In genomic region chr4:40839251-40839650, GRCm38 (mm10) we compare ENCODE assay signal across 9 mouse cellular contexts. TPM values are rescaled to one million over a fixed set of nuclear protein-coding genes. Genes with fewer than 3 reads are reported as not detected.
DNase-seq lines count a peak whose midpoint lies in the region; ATAC-seq lines count a peak whose summit lies in the region.
"Had no signal": no experiment of that assay in that cellular context is flagged by ENCODE, and none has a peak within 500 bp of the region (broad histone marks: within the 10 kb centered on the region; RNA-seq: fewer than 3 reads in every experiment).

No protein-coding gene starts in this region.

- H3K9ac ChIP-seq in intestine, embryonic 15.5 days = no peak overlapping the region
- H3K9ac ChIP-seq in intestine, embryonic 16.5 days (ENCODE audit: low read depth, low read length) = no peak overlapping the region
- no peak overlapping the region for H3K9ac ChIP-seq in forebrain, embryonic 15.5 days (replicated peaks)
- H3K9ac ChIP-seq: limb, embryonic 12.5 days had no signal

- H3K27ac ChIP-seq in intestine, embryonic 15.5 days = no peak overlapping the region
- no peak overlapping the region for H3K27ac ChIP-seq in intestine, embryonic 16.5 days (ENCODE audit: low read length)
- no peak overlapping the region for H3K27ac ChIP-seq in embryonic facial prominence, embryonic 10.5 days (replicated peaks)
- no peak overlapping the region for H3K27ac ChIP-seq in forebrain, embryonic 15.5 days (replicated peaks)
- H3K27ac ChIP-seq: limb, embryonic 12.5 days had no signal

- no peaks in the 10 kb centered on the region for H3K27me3 ChIP-seq in intestine, embryonic 15.5 days (replicated peaks)
- H3K27me3 ChIP-seq in intestine, embryonic 16.5 days (replicated peaks; ENCODE audit: control insufficient read depth, insufficient read depth, low read length) = 0 out of 2 replicates have a peak, but pooled peaks cover 3% of the 10 kb centered on the region
- no peaks in the 10 kb centered on the region for H3K27me3 ChIP-seq in embryonic facial prominence, embryonic 10.5 days (replicated peaks; ENCODE audit: low read depth, poor library complexity, severe bottlenecking)
- no peaks in the 10 kb centered on the region for H3K27me3 ChIP-seq in forebrain, embryonic 15.5 days
- H3K27me3 ChIP-seq: limb, embryonic 12.5 days had no signal

- no peaks in the 10 kb centered on the region for H3K36me3 ChIP-seq in intestine, embryonic 15.5 days
- no peaks in the 10 kb centered on the region for H3K36me3 ChIP-seq in intestine, embryonic 16.5 days (ENCODE audit: control insufficient read depth, insufficient read depth, low read length)
- 0 out of 2 replicates have a peak, but pooled peaks cover 5% of the 10 kb centered on the region for H3K36me3 ChIP-seq in embryonic facial prominence, embryonic 10.5 days (replicated peaks)
- no peaks in the 10 kb centered on the region for H3K36me3 ChIP-seq in forebrain, embryonic 15.5 days

- WGBS in intestine, embryonic 15.5 days = 70% methylated on average over 12 of the region's 12 CpGs
- 75% methylated on average over 12 of the region's 12 CpGs for WGBS in intestine, embryonic 16.5 days
- 92% methylated on average over 12 of the region's 12 CpGs for WGBS in embryonic facial prominence, embryonic 10.5 days
- 91% methylated on average over 12 of the region's 12 CpGs for WGBS in forebrain, embryonic 15.5 days

- peak; percentile 84 for DNase-seq in CD4-positive, CD25-positive, alpha-beta regulatory T cell, adult 2 months (ENCODE audit: low read depth, low spot score)
- peak; percentile 82 to 89 for DNase-seq in natural killer cell, adult 2 months (ENCODE audit: low spot score in 2 of 2)
- no peak for DNase-seq in embryonic facial prominence, embryonic 10.5 days (ENCODE audit: low spot score)
- no peak for DNase-seq in adrenal gland, postnatal 25 days

- ATAC-seq in intestine, embryonic 15.5 days = 0 out of 2 replicates have a peak, but pooled peaks have one; percentile 13
- ATAC-seq in intestine, embryonic 16.5 days = no peak
- 0 out of 2 replicates have a peak, but pooled peaks have one; percentile 16 for ATAC-seq in erythroblast, adult 5-6 weeks (replicated peaks; ENCODE audit: low FRiP score, poor library complexity, severe bottlenecking)
- no peak for ATAC-seq in forebrain, embryonic 15.5 days (replicated peaks)

- H3K4me3 ChIP-seq in intestine, embryonic 15.5 days (replicated peaks) = no peak overlapping the region
- H3K4me3 ChIP-seq in intestine, embryonic 16.5 days (ENCODE audit: low read length) = no peak overlapping the region
- H3K4me3 ChIP-seq in embryonic facial prominence, embryonic 10.5 days = no peak overlapping the region
- H3K4me3 ChIP-seq in forebrain, embryonic 15.5 days = no peak overlapping the region
- H3K4me3 ChIP-seq: limb, embryonic 12.5 days had no signal

- H3K9me3 ChIP-seq in intestine, embryonic 15.5 days = no peaks in the 10 kb centered on the region
- no peaks in the 10 kb centered on the region for H3K9me3 ChIP-seq in intestine, embryonic 16.5 days (ENCODE audit: control insufficient read depth, low read length)
- no peaks in the 10 kb centered on the region for H3K9me3 ChIP-seq in embryonic facial prominence, embryonic 10.5 days
- no peaks in the 10 kb centered on the region for H3K9me3 ChIP-seq in forebrain, embryonic 15.5 days
- H3K9me3 ChIP-seq: limb, embryonic 12.5 days had no signal

- H3K4me1 ChIP-seq in intestine, embryonic 15.5 days (replicated peaks) = peaks cover 18% of the 10 kb centered on the region
- peaks cover 21% of the 10 kb centered on the region for H3K4me1 ChIP-seq in intestine, embryonic 16.5 days (ENCODE audit: control insufficient read depth, insufficient read depth, low read length)
- H3K4me1 ChIP-seq in embryonic facial prominence, embryonic 10.5 days = peaks cover 17% of the 10 kb centered on the region
- peaks cover 18% of the 10 kb centered on the region for H3K4me1 ChIP-seq in forebrain, embryonic 15.5 days

- no peak overlapping the region for H3K4me2 ChIP-seq in intestine, embryonic 15.5 days (replicated peaks)
- H3K4me2 ChIP-seq in intestine, embryonic 16.5 days (ENCODE audit: low read depth, low read length) = no peak overlapping the region
- H3K4me2 ChIP-seq in forebrain, embryonic 15.5 days (replicated peaks) = no peak overlapping the region
- H3K4me2 ChIP-seq: limb, embryonic 12.5 days had no signal

RNA-seq across cellular contexts. Expression of gene B4galt1, which starts 14.6 kb away (rescaled TPM):
- 30.2 and 33.2 TPM in 2 replicates for polyA plus RNA-seq in intestine, embryonic 15.5 days (2015; fragmentation: Nextera tagmentation; extraction: Ambion mirVana)
- 26.6 and 27.3 TPM in 2 replicates for polyA plus RNA-seq in intestine, embryonic 16.5 days (2015; fragmentation: Nextera tagmentation; extraction: Ambion mirVana)
- total RNA-seq in erythroblast, adult 5-6 weeks (2015; ENCODE audit: low replicate concordance) = 34.5 and 42.3 TPM in 2 replicates
- total RNA-seq in erythroblast, adult 5-6 weeks (2017; ENCODE audit: low replicate concordance) = 29.7 and 31.4 TPM in 2 replicates
- 23.8 and 24.7 TPM in 2 replicates for polyA plus RNA-seq in embryonic facial prominence, embryonic 10.5 days (2016; fragmentation: Nextera tagmentation; extraction: Ambion mirVana)
- 70.1 and 91.5 TPM in 2 replicates for total RNA-seq in adrenal gland, postnatal 25 days (2021)
- polyA plus RNA-seq in forebrain, embryonic 15.5 days (2015; fragmentation: Nextera tagmentation; extraction: Ambion mirVana) = 7.0 and 7.3 TPM in 2 replicates

Comparison
In these comparisons a context has a peak if more than half of its experiments do, and no peak if none do; other contexts are left out.
1. ATAC-seq: peak in intestine, embryonic 15.5 days (single experiment) and erythroblast, adult 5-6 weeks (single experiment); none in intestine, embryonic 16.5 days (single experiment) and forebrain, embryonic 15.5 days (single experiment).
2. DNase-seq: peak in CD4-positive, CD25-positive, alpha-beta regulatory T cell, adult 2 months (single experiment) and natural killer cell, adult 2 months (2 of 2); none in embryonic facial prominence, embryonic 10.5 days (single experiment) and adrenal gland, postnatal 25 days (single experiment).